Mouse (Mus musculus): Measurements from ENCODE around the gene Olfr1450. TPM values are rescaled to one million over a fixed set of nuclear protein-coding genes. Genes with fewer than 3 reads are reported as not detected.
"Not testable (repeated sequence)": the region's sequence is repeated elsewhere in the genome, so short reads cannot be mapped to it uniquely, and the experiment has no call there.

Olfr1450 gene
- polyA plus RNA-seq (2016; fragmentation: Nextera tagmentation; extraction: Ambion mirVana), result not detected in 2 replicates

DNA sequence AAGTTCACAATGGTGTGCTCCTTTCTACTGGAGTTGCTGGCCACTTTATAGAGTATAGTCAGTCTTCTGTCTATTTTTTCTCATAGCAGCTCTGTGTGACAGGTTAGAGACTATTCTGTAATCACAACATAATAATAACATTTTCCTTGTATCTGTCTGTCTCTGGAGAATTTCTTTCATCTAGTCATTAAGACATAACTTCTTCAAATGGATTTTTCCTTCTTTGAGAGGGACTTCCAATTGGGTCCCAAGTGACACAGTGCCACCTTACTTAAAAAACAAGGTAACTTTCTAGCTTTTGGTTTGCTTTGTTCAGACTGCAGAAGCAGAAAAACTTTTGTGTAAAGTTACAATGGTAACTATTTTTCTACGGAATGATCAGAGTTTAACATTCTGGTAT, at the start of gene Olfr1450:
TSS of gene Olfr1450 (plus strand) at position 301 of the 400 bp plus-strand sequence.
- Histone ChIP-seq H3K27me3 (no peaks in the 10 kb centered on the region), H3K27ac (replicated peaks) (no peak within 1 kb of the TSS), H3K9ac (replicated peaks) (no peak within 1 kb of the TSS), H3K36me3 (no peaks in the 10 kb centered on the region), H3K4me1 (no peaks in the 10 kb centered on the region), H3K9me3 (peaks cover 11% of the 10 kb centered on the region; the same call in 1 of the 2 replicates), H3K4me2 (replicated peaks) (no peak within 1 kb of the TSS), H3K4me3 (no peak within 1 kb of the TSS)
- no peak for ATAC-seq (ENCODE audit: low FRiP score, low read depth)
- 96% methylated on average over 1 of the region's 1 CpGs for WGBS

DNA sequence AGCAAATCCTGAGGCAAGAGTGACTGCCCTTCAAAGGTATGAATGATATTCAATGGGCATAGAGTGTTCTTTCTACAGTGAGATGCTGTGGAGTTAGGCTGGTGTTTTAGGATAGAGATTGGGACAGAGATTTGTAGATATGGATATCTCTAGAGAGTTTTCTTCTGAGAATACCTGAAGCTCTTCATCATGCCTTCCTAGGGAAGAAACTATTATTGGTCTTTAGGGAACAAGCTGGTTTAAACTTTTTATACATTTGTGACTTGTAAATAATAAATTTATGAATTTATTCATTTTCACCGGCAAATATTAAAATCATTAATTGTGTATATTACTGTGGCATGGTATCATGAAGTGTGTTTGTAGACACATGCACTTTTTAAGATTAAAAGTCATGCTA, 46.4 kb upstream of the Olfr1450 start, which contains the start of gene Olfr1447:
TSS of gene Olfr1447 (minus strand) at position 101 of the 400 bp plus-strand sequence.
- Histone ChIP-seq H3K9me3 (0 out of 2 replicates have a peak, but pooled peaks cover 3% of the 10 kb centered on the region), H3K4me1 (no peaks in the 10 kb centered on the region), H3K36me3 (no peaks in the 10 kb centered on the region), H3K4me3 (no peak within 1 kb of the TSS), H3K9ac (replicated peaks) (no peak within 1 kb of the TSS), H3K4me2 (replicated peaks) (no peak within 1 kb of the TSS), H3K27ac (replicated peaks) (no peak within 1 kb of the TSS), H3K27me3 (no peaks in the 10 kb centered on the region)
- ATAC-seq (ENCODE audit: low FRiP score, low read depth), result no peak
- WGBS, result 96% methylated on average over 1 of the region's 1 CpGs

DNA sequence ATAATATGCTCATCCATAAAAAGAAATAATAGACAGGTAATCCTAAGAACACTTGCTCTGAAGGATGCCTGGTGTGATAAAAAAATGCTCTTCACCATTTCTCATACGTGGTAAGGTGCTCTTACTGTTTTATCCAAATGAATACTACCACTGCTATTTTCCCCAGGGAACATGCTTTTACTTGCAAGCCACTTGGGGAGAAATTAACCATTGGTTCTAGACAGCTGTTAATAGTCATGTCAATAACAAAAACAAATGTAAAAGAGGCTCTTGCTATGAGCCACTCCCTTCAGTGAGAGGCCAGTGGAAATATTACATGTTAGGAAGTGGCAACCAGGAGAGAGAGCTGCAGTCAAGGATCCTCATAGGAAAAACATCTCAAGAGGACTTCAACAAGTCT, 25.7 kb upstream of the Olfr1450 start, which contains the start of gene Olfr1448:
TSS of gene Olfr1448 (minus strand) at position 101 of the 400 bp plus-strand sequence.
- Histone ChIP-seq H3K27ac (replicated peaks) (no peak within 1 kb of the TSS), H3K27me3 (no peaks in the 10 kb centered on the region), H3K4me1 (no peaks in the 10 kb centered on the region), H3K9ac (replicated peaks) (no peak within 1 kb of the TSS), H3K36me3 (no peaks in the 10 kb centered on the region), H3K4me2 (replicated peaks) (no peak within 1 kb of the TSS), H3K9me3 (no peaks in the 10 kb centered on the region), H3K4me3 (no peak within 1 kb of the TSS)
- 63% methylated on average over 1 of the region's 1 CpGs for WGBS
- no peak for ATAC-seq (ENCODE audit: low FRiP score, low read depth)

DNA sequence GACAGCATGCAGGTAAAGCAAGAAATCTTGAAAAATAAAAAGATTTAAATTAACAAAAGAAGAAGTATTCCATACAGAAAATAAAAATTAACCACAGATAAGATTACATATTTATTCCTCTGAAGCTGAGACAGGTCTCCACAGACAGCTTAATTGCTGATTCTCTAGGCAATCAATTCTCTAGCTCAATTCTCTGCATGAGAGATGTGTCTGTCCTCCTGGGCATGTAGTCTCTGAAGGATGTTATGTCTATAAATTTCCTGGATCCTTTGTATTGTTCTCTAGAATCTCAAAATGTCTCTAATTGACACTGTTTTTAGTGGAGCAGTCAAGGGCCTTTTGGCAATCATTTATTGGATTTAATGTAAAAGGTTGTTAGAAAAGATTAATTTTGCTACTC, 19.5 kb upstream of the Olfr1450 start, which contains the start of gene Olfr1449:
TSS of gene Olfr1449 (plus strand) at position 301 of the 400 bp plus-strand sequence.
- Histone ChIP-seq H3K4me3 (no peak within 1 kb of the TSS), H3K4me2 (replicated peaks) (no peak within 1 kb of the TSS), H3K27ac (replicated peaks) (no peak within 1 kb of the TSS), H3K9ac (replicated peaks) (no peak within 1 kb of the TSS), H3K9me3 (peaks cover 13% of the 10 kb centered on the region; the same call in 1 of the 2 replicates), H3K36me3 (no peaks in the 10 kb centered on the region), H3K4me1 (no peaks in the 10 kb centered on the region), H3K27me3 (no peaks in the 10 kb centered on the region)
- ATAC-seq (ENCODE audit: low FRiP score, low read depth), result no peak

DNA sequence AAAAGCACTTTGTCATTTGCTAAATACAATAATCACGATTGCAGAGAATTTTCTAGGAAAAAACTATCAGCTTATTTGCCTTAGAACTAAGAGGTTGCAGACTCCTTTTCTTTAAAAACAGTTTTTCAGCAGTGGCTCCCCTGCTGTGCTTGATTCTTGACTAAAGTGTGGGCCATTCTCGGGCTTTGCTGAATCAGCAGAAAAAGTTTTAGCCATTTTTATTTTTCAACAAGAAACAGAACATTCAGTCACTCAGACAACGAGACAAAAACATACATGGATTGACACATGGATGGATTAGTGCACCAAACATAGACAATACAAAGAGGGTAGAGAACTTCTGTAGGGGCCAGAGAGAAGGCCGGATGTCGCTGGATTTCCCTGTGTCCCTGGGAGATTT, 20.0 kb downstream of the Olfr1450 start:
- not testable (repeated sequence) for ATAC-seq (ENCODE audit: low FRiP score, low read depth); H3K36me3 ChIP-seq; H3K4me3 ChIP-seq; H3K27me3 ChIP-seq; H3K4me1 ChIP-seq; H3K9ac ChIP-seq (replicated peaks); H3K4me2 ChIP-seq (replicated peaks); H3K27ac ChIP-seq (replicated peaks)
- H3K9me3 ChIP-seq, result peaks cover 22% of the 10 kb centered on the region
- WGBS, result 83% methylated on average over 5 of the region's 5 CpGs

GRCm38 (mm10) chr19:12992316-12992715, 42.3 kb downstream of the Olfr1450 start:
- WGBS, result 93% methylated on average over 4 of the region's 4 CpGs
- H3K36me3 ChIP-seq; ATAC-seq (ENCODE audit: low FRiP score, low read depth); H3K27ac ChIP-seq (replicated peaks); H3K4me1 ChIP-seq; H3K9ac ChIP-seq (replicated peaks); H3K4me2 ChIP-seq (replicated peaks); H3K9me3 ChIP-seq; H3K27me3 ChIP-seq; H3K4me3 ChIP-seq: not testable (repeated sequence)

- 55% methylated on average over 2 of the region's 2 CpGs for WGBS
- Histone ChIP-seq H3K9ac (replicated peaks) (no peak within 1 kb of the TSS), H3K9me3 (peaks cover 6% of the 10 kb centered on the region; the same call in 1 of the 2 replicates), H3K4me1 (no peaks in the 10 kb centered on the region), H3K4me2 (replicated peaks) (no peak within 1 kb of the TSS), H3K4me3 (no peak within 1 kb of the TSS), H3K36me3 (no peaks in the 10 kb centered on the region), H3K27ac (replicated peaks) (no peak within 1 kb of the TSS), H3K27me3 (no peaks in the 10 kb centered on the region)
- ATAC-seq (ENCODE audit: low FRiP score, low read depth), result no peak
These were observed 44.7 kb downstream of the Olfr1450 start, which contains the start of gene Olfr1451 for GRCm38 (mm10) chr19:12994714-12995113. TSS of gene Olfr1451 (plus strand) at chr19:12995014.

Other genes starting within 250 kb of the Olfr1450 start
- gene Cntf, start 184.6 kb upstream of the Olfr1450 start, polyA plus RNA-seq (2016; fragmentation: Nextera tagmentation; extraction: Ambion mirVana), result 1.6 TPM in 2 replicates
- gene Zfp91, start 154.1 kb upstream of the Olfr1450 start, polyA plus RNA-seq (2016; fragmentation: Nextera tagmentation; extraction: Ambion mirVana), result 22.1 and 22.7 TPM in 2 replicates
- 1.3 and 1.8 TPM in 2 replicates for gene Lpxn, start 154.1 kb upstream of the Olfr1450 start, polyA plus RNA-seq (2016; fragmentation: Nextera tagmentation; extraction: Ambion mirVana)
- gene Gm5244, start 103.6 kb upstream of the Olfr1450 start, polyA plus RNA-seq (2016; fragmentation: Nextera tagmentation; extraction: Ambion mirVana), result not detected in 2 replicates
- not detected in 2 replicates for gene Olfr1444, start 93.0 kb upstream of the Olfr1450 start, polyA plus RNA-seq (2016; fragmentation: Nextera tagmentation; extraction: Ambion mirVana)
- gene Olfr1445, start 66.4 kb upstream of the Olfr1450 start, polyA plus RNA-seq (2016; fragmentation: Nextera tagmentation; extraction: Ambion mirVana), result not detected in 2 replicates
- gene Olfr1446, start 56.7 kb upstream of the Olfr1450 start, polyA plus RNA-seq (2016; fragmentation: Nextera tagmentation; extraction: Ambion mirVana), result not detected in 2 replicates
- not detected in 2 replicates for gene Olfr1447, start 46.5 kb upstream of the Olfr1450 start, polyA plus RNA-seq (2016; fragmentation: Nextera tagmentation; extraction: Ambion mirVana)
- gene Olfr1448, start 25.8 kb upstream of the Olfr1450 start, polyA plus RNA-seq (2016; fragmentation: Nextera tagmentation; extraction: Ambion mirVana), result not detected in 2 replicates
- gene Olfr1449, start 19.4 kb upstream of the Olfr1450 start, polyA plus RNA-seq (2016; fragmentation: Nextera tagmentation; extraction: Ambion mirVana), result not detected in 2 replicates
- gene Olfr1451, start 44.8 kb downstream of the Olfr1450 start, polyA plus RNA-seq (2016; fragmentation: Nextera tagmentation; extraction: Ambion mirVana), result not detected in 2 replicates
- gene Olfr1453, start 78.1 kb downstream of the Olfr1450 start, polyA plus RNA-seq (2016; fragmentation: Nextera tagmentation; extraction: Ambion mirVana), result not detected in 2 replicates
- gene Olfr1454, start 110.4 kb downstream of the Olfr1450 start, polyA plus RNA-seq (2016; fragmentation: Nextera tagmentation; extraction: Ambion mirVana), result not detected in 2 replicates
- gene Olfr1457, start 147.6 kb downstream of the Olfr1450 start, polyA plus RNA-seq (2016; fragmentation: Nextera tagmentation; extraction: Ambion mirVana), result not detected in 2 replicates
- not detected in 2 replicates for gene Olfr1458, start 156.5 kb downstream of the Olfr1450 start, polyA plus RNA-seq (2016; fragmentation: Nextera tagmentation; extraction: Ambion mirVana)
- gene Olfr1459, start 199.3 kb downstream of the Olfr1450 start, polyA plus RNA-seq (2016; fragmentation: Nextera tagmentation; extraction: Ambion mirVana), result not detected in 2 replicates
- not detected in 2 replicates for gene Olfr1461, start 212.7 kb downstream of the Olfr1450 start, polyA plus RNA-seq (2016; fragmentation: Nextera tagmentation; extraction: Ambion mirVana)
- gene Olfr1462, start 235.5 kb downstream of the Olfr1450 start, polyA plus RNA-seq (2016; fragmentation: Nextera tagmentation; extraction: Ambion mirVana), result not detected in 2 replicates

All from midbrain, embryonic 12.5 days (tissue).